ENCODE assay signal across 30 mouse cellular contexts in genomic region chr2:118301041-118301545, GRCm38 (mm10). TPM values are rescaled to one million over a fixed set of nuclear protein-coding genes. Genes with fewer than 3 reads are reported as not detected.
"Had no signal": no experiment of that assay in that cellular context is flagged by ENCODE, and none has a peak within 500 bp of the region (broad histone marks: within the 10 kb centered on the region; RNA-seq: fewer than 3 reads in every experiment).

No protein-coding gene starts in this region.

- H3K9ac ChIP-seq: heart, embryonic 13.5 days; heart, embryonic 15.5 days; hindbrain, embryonic 12.5 days; hindbrain, embryonic 14.5 days; kidney, embryonic 15.5 days; limb, embryonic 13.5 days; limb, embryonic 15.5 days; liver, embryonic 12.5 days; liver, embryonic 14.5 days had no signal

- H3K27me3 ChIP-seq: heart, embryonic 13.5 days; heart, embryonic 15.5 days; hindbrain, embryonic 12.5 days; kidney, embryonic 15.5 days; limb, embryonic 13.5 days; limb, embryonic 15.5 days; liver, embryonic 12.5 days had no signal

- H3K4me2 ChIP-seq: heart, embryonic 11.5 days; heart, embryonic 13.5 days; heart, embryonic 15.5 days; hindbrain, embryonic 12.5 days; hindbrain, embryonic 14.5 days; kidney, embryonic 15.5 days; limb, embryonic 13.5 days; limb, embryonic 15.5 days; liver, embryonic 12.5 days had no signal

- ATAC-seq: forebrain, embryonic 16.5 days; intestine, embryonic 16.5 days; liver, embryonic 12.5 days had no signal

- H3K4me1 ChIP-seq: heart, embryonic 13.5 days; heart, embryonic 15.5 days; hindbrain, embryonic 12.5 days; limb, embryonic 15.5 days; liver, embryonic 12.5 days had no signal

- H3K9me3 ChIP-seq: heart, embryonic 13.5 days; heart, embryonic 15.5 days; hindbrain, embryonic 10.5 days; hindbrain, embryonic 12.5 days; kidney, embryonic 15.5 days; limb, embryonic 13.5 days; limb, embryonic 15.5 days; liver, embryonic 12.5 days had no signal

- H3K27ac ChIP-seq: gastrocnemius, adult 2 months; heart, adult 2 months; heart, embryonic 13.5 days; heart, embryonic 15.5 days; hindbrain, embryonic 10.5 days; hindbrain, embryonic 12.5 days; hindbrain, embryonic 14.5 days; kidney, embryonic 15.5 days; kidney, postnatal 0 days; limb, embryonic 13.5 days; limb, embryonic 15.5 days; liver, embryonic 12.5 days; liver, embryonic 14.5 days had no signal

- H3K36me3 ChIP-seq: heart, embryonic 13.5 days; heart, embryonic 15.5 days; hindbrain, embryonic 10.5 days; hindbrain, embryonic 12.5 days; kidney, embryonic 15.5 days; limb, embryonic 13.5 days; limb, embryonic 15.5 days; liver, embryonic 12.5 days had no signal

- H3K4me3 ChIP-seq: gastrocnemius, adult 2 months; heart, adult 2 months; heart, embryonic 13.5 days; heart, embryonic 15.5 days; hindbrain, embryonic 10.5 days; hindbrain, embryonic 12.5 days; kidney, embryonic 15.5 days; limb, embryonic 13.5 days; limb, embryonic 15.5 days; liver, embryonic 12.5 days had no signal

- DNase-seq: gastrocnemius, adult 2 months; gastrocnemius, postnatal 10 days; gastrocnemius, postnatal 25 days; heart, adult 2 months; heart, postnatal 14 days; heart, postnatal 4 days; kidney, adult 11 months; kidney, adult 8-10 months; kidney, postnatal 14 days; kidney, postnatal 36 days; layer of hippocampus, adult 9-11 months; layer of hippocampus, postnatal 36 days; left cerebral cortex, postnatal 4 days had no signal

RNA-seq across cellular contexts. Expression of gene Fsip1, which starts 44.3 kb away (rescaled TPM):
- total RNA-seq: gastrocnemius, adult 2 months; gastrocnemius, postnatal 10 days; gastrocnemius, postnatal 25 days; gastrocnemius, postnatal 4 days; granulocyte monocyte progenitor cell, adult 5-6 weeks; heart, adult 2 months had no signal
- polyA plus RNA-seq: heart, embryonic 13.5 days; large intestine, adult 2 months had no signal
